Mouse (Mus musculus): Measurements from ENCODE around the gene Ly6g6c.
"Not testable (repeated sequence)": the region's sequence is repeated elsewhere in the genome, so short reads cannot be mapped to it uniquely, and the experiment has no call there.

Gene Ly6g6c

DNA sequence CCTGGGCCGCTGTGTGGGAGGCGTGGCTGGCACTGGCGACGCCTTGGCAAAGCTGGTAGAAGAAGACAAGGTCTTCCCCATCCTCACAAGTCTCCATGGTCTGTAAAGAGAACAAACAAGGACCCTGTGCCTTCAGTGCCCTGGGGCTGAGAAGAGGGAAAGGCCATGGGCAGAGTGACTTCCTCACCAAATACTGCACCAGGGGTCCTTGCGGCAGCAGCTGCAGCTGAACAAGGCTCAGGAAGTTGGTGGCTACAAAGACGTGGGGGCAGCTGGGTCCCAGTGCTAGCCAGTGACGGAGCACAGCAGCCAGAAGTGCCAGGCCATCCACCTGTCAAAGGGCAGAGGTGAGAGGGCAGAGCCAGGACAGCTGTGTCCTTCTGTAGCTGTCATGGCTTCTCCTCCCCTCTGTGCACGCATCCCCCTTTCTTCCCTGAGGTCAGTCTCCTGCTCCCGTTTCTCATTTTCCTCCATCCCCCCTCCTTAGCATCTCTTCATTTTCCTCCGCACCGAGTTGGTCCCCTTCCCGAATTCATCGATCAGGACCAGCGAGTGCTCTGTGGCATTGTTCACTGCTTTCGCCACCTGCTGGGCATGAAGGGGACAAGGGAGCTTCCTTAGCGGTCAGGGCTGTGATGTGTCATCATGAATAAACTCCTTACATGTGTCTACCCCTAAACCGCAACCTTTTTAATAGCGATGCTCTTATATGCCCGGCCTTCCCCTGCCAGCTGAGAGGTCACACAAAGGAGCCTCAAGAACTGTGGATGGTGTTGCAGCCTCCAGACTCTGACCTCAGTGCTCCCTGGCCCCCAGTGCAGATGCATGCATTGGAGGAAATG, 35.3 kb upstream of the Ly6g6c start:
- ATAC-seq (ENCODE audit: insufficient number of reproducible peaks, low FRiP score, low TSS enrichment), result no peak

- ATAC-seq (ENCODE audit: insufficient number of reproducible peaks, low FRiP score, low TSS enrichment), result no peak
Observed at GRCm38 (mm10) chr17:35031272-35031671, 33.9 kb upstream of the Ly6g6c start.

DNA sequence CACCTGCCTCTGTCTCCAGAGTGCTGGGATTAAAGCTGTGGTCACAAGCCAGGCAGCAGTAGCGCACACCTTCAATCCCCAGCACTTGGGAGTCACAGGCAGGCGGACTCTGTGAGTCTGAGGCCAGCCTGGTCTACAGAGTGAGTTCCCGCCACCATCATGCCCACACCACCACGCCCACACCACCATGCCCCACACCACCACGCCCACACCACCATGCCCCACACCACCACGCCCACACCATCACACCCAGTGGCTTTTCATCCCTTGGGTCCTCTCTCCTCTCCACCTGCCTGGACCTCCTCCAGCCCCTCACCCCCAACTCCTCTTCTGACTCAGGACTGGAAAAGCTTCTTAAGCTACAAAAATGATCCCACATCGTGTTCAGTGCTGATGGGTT, 33.3 kb upstream of the Ly6g6c start:
- no peak for ATAC-seq (ENCODE audit: insufficient number of reproducible peaks, low FRiP score, low TSS enrichment)

- no peak for ATAC-seq (ENCODE audit: insufficient number of reproducible peaks, low FRiP score, low TSS enrichment)
Observed at GRCm38 (mm10) chr17:35032323-35032870, 32.8 kb upstream of the Ly6g6c start.

DNA sequence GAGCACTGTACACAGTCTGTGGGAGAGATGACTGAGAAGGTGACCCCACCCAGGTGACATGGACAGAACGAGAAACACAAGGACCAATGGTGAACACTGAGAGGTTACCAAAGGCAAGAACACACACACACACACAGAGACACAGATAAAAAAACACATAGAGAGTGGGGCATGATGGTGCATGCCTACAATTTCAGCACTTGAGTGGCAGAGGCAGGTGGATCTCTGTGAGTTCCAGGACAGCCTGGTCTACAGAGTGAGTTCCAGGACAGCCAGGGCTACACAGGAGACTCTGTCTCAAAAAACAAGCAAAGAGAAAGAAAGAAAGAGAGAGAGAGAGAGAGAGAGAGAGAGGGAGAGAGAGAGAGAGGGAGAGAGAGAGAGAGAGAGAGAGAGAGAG, 31.5 kb upstream of the Ly6g6c start:
- ATAC-seq (ENCODE audit: insufficient number of reproducible peaks, low FRiP score, low TSS enrichment), result not testable (repeated sequence)

DNA sequence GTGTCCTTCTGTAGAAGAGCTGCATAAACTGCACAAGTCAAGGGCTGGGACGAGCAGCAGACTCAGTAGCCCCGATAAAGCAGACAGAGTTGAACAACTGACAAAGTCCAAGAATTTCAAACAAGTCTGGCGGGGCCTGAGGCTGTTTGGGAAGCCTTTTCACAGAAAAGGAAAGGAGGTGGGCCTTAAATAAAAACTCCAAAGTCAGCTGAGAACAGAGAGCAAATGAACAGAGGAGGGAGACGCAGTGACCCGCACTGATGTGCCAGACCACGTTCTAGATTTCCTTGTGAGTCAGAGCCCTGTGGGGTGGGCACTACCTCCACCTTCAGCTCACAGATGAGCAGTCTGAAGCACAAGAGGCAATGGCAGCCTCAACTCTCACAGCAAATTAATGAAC, 30.3 kb upstream of the Ly6g6c start:
- no peak for ATAC-seq (ENCODE audit: insufficient number of reproducible peaks, low FRiP score, low TSS enrichment)

DNA sequence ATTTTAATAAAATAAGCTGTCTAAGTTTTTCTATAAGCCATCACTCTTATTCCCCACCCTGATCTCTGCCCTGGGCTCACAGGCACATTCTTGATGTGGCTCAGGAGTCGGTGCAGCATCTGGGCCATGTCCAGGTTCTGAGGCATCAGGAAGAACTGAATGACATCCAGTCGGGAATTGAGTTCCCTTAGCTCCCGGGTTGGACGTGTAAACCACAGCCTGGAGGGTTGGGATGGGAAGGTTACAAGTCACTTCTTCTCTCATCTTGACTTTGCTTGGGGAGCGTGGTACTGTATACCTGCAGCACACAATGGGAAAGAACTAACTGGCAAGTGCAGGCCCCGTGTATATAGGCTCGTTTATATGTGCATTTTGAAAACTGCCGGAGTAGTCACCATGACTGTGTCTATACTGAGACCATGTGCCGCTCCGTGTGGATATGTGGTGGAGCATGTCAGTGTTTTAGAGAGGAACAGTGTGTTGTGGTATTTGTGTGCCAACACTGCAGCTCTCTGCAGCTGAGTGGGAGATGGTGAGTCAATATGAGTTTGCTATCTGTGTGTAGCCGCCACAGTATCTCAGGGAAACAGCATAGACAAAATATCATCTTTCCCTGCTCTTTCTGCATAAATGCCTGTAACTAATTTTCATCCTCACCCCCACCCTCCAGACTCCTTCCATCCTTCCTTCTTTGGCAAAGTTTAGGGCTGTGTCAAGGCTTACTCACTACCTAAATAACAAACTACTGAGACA, 25.9 kb upstream of the Ly6g6c start:
- no peak for ATAC-seq (ENCODE audit: insufficient number of reproducible peaks, low FRiP score, low TSS enrichment)

- ATAC-seq (ENCODE audit: insufficient number of reproducible peaks, low FRiP score, low TSS enrichment), result no peak
Observed at GRCm38 (mm10) chr17:35043794-35044193, 21.4 kb upstream of the Ly6g6c start.

GRCm38 (mm10) chr17:35044904-35045806, 20.0 kb upstream of the Ly6g6c start:
- ATAC-seq (ENCODE audit: insufficient number of reproducible peaks, low FRiP score, low TSS enrichment), result no peak

- no peak for ATAC-seq (ENCODE audit: insufficient number of reproducible peaks, low FRiP score, low TSS enrichment)
Observed at GRCm38 (mm10) chr17:35045807-35046680, 19.1 kb upstream of the Ly6g6c start.

GRCm38 (mm10) chr17:35046681-35047455, 18.3 kb upstream of the Ly6g6c start, which contains the start of gene Msh5:
Msh5 (minus strand) TSS chr17:35046745.
- ATAC-seq (ENCODE audit: insufficient number of reproducible peaks, low FRiP score, low TSS enrichment), result peak; percentile 95

DNA sequence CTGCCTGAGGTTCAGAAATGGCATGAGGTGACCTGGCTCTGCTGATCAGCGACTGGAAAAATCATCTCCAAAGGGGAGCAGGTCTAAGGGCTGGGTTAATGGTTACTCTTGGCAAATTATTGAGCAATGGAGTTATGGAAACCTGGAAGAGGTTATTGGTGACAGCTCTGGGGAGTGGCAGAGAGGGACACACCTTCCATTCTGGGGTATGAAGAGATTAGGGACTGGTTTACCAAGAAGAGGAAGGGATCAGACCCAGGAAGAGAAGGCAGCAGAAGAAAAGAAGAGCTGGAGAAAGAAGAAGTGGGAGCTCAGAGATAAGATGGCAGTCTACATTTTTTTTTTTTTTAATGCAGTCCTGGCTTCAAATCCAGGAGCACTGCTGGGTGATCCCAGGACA, 17.5 kb upstream of the Ly6g6c start:
- ATAC-seq (ENCODE audit: insufficient number of reproducible peaks, low FRiP score, low TSS enrichment), result no peak

DNA sequence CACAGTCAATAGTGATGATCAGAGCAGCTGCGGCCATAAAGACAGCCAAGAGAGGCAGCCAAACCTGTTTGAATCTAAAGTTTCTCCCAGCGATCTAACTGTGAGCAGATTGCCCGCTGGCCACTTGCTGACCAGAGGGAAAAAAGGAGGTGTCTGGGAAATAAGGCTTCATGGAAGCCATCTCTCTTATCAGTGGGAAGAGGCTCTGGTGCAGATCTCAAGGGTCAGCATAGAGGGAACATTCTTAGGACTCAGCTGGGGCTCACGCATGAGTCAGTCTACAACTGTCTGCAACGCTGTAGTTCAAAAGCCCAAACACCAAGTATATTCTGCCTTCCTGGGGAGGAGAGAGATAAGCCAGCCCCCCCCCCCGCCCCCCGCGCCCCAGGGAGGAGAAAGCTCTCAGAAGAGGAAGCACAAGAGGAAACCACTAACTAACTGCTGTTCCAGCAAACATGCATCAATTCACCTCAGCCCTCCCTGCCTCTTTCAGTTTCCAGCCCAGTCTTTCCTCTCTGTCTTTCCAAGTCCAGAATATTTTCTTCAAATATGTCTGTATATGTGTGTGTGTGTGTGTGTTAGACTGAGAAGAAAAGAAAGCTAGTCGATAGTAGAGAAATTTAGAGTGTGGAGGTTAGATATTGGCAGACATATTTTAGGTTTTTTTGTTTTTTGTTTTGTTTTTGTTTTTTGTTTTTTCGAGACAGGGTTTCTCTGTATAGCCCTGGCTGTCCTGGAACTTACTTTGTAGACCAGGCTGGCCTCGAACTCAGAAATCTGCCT, 16.8 kb upstream of the Ly6g6c start:
- no peak for ATAC-seq (ENCODE audit: insufficient number of reproducible peaks, low FRiP score, low TSS enrichment)

GRCm38 (mm10) chr17:35048932-35049440, 16.2 kb upstream of the Ly6g6c start:
- no peak for ATAC-seq (ENCODE audit: insufficient number of reproducible peaks, low FRiP score, low TSS enrichment)

DNA sequence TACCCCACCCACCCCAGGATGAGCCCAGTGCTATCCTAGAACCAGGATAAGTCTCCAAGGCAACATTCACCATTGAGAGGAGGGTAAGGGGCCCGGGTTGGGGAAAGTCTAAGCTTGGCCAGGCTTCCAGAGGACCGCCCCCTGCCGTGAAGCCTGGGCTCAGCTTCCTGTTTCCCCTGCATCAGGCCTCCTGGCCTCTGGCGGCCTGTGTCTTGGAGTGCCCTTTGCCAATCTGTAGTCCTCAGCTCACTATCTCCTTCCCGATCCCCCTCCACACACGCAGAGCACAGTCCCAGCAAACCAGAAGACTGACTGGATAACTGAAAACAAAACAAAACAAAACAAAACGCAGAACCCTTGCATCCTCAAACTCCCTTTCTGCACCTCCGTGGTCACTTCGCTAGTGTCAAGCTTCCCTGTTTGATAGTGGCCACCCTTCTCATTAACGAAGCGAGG, 15.6 kb upstream of the Ly6g6c start, which contains the start of gene Clic1:
Clic1 (plus strand) TSS at position 406 of the 456 bp plus-strand sequence.
- no peak for ATAC-seq (ENCODE audit: insufficient number of reproducible peaks, low FRiP score, low TSS enrichment)

DNA sequence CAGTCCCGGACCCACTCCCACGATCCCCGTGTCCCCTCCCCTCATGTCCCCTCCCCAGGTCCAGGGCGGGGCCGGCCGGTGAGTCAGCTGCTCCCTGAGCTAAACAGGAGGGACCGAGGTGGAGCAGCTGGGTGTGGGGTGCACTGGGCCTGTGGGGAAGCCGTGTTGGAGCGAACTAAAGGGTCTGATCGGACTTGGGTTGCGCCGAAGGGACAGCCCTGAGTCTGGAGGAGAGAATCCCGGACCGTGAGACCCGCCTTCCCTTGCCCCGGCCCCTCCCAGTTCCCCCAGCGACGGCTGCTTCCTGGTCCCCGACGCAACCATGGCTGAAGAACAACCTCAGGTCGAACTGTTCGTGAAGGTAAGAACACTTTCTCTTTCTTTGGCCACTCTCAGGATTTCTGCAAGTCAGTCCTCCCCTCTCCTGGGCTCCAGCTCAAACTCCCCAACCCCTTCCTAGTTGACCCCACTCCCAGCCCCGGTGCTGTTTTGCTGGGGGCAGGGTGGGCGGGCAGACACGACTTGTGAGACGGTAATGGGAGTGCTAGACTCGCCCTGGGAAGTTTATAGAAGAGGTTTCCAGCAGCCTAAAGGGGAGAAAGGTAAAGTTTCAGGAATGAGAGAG, 14.9 kb upstream of the Ly6g6c start:
- ATAC-seq (ENCODE audit: insufficient number of reproducible peaks, low FRiP score, low TSS enrichment), result no peak
